Mouse (Mus musculus) CH12.LX (cell line): Measurements from ENCODE around the gene Mrpl38. TPM values are rescaled to one million over a fixed set of nuclear protein-coding genes. Genes with fewer than 3 reads are reported as not detected.

ENCODE experiments used
- DNase-seq: peaks from one replicate; pipeline ENCODE4 v3.0.0-alpha.2; 2013; ENCODE audit errors: extremely low read depth
- H3K27ac ChIP-seq: 2 replicates; pipeline ENCODE4 v1.5.1; 2012; ENCODE audit warnings: low read depth, mild to moderate bottlenecking, control low read depth, moderate library complexity; ENCODE audit not compliant: insufficient read depth
- H3K27me3 ChIP-seq: replicated peaks from 2 replicates; pipeline ENCODE3; 2012; ENCODE audit warnings: inconsistent platforms
- H3K36me3 ChIP-seq, 2 experiments: replicated peaks in 1 of 2; 2 replicates each; pipeline versions ENCODE3 to v1.6.1; 2012; ENCODE audit warnings: inconsistent platforms in 1 of 2, low read length in 1 of 2, mild to moderate bottlenecking in 1 of 2, mixed read lengths in 1 of 2, moderate library complexity in 1 of 2; ENCODE audit not compliant: control insufficient read depth in 1 of 2, insufficient read depth in 1 of 2
- H3K4me1 ChIP-seq, 2 experiments: 2 replicates each; pipeline ENCODE4 v1.6.1; 2012; ENCODE audit warnings: inconsistent platforms in 1 of 2, moderate library complexity in 1 of 2; ENCODE audit not compliant: insufficient read depth in 2 of 2, control insufficient read depth in 1 of 2
- H3K4me2 ChIP-seq: 2 replicates; pipeline ENCODE4 v1.6.1; 2012; ENCODE audit warnings: low read depth, mild to moderate bottlenecking, control low read depth; ENCODE audit not compliant: poor library complexity, insufficient read depth, severe bottlenecking
- H3K4me3 ChIP-seq, 3 experiments: fragments of 150-350 bp in 1 of 3; sonication (generic) in 1 of 3; replicated peaks in 1 of 3; 2 replicates each; pipeline versions ENCODE3 to v1.5.1; 2011 to 2012; ENCODE audit warnings: low read depth in 2 of 3, low read length in 2 of 3, mild to moderate bottlenecking in 2 of 3, moderate library complexity in 2 of 3, control low read depth in 1 of 3, improper control_type of control experiment in 1 of 3, inconsistent platforms in 1 of 3, mixed read lengths in 1 of 3; ENCODE audit not compliant: poor library complexity in 1 of 3
- H3K79me2 ChIP-seq: replicated peaks from 2 replicates; pipeline ENCODE4 v1.6.1; 2012; ENCODE audit warnings: mild to moderate bottlenecking, moderate library complexity; ENCODE audit not compliant: control insufficient read depth, poor library complexity, insufficient read depth, severe bottlenecking; ENCODE audit errors: extremely low read depth
- H3K9ac ChIP-seq: 2 replicates; pipeline ENCODE4 v1.6.1; 2012; ENCODE audit warnings: low read depth, mild to moderate bottlenecking, control low read depth, moderate library complexity; ENCODE audit not compliant: insufficient read depth
- H3K9me3 ChIP-seq: replicated peaks from 2 replicates; pipeline ENCODE3; 2012; ENCODE audit warnings: low read length, inconsistent platforms, mixed read lengths
- CHD1 ChIP-seq: IDR thresholded peaks from 2 replicates; pipeline ENCODE4 v1.6.1; 2012; ENCODE audit warnings: low read depth, low read length, improper control_type of control experiment, inconsistent platforms
- CHD2 ChIP-seq: IDR thresholded peaks from 2 replicates; pipeline ENCODE4 v1.6.1; 2011; ENCODE audit warnings: low read length, improper control_type of control experiment
- CTCF ChIP-seq, 2 experiments: IDR thresholded peaks in 1 of 2; conservative IDR thresholded peaks in 1 of 2; 2 replicates each; pipeline ENCODE4 v1.5.1; 2011 to 2012; ENCODE audit warnings: low read depth in 2 of 2, low read length in 2 of 2, improper control_type of control experiment in 1 of 2, inconsistent platforms in 1 of 2, mild to moderate bottlenecking in 1 of 2, moderate library complexity in 1 of 2
- ELF1 ChIP-seq: IDR thresholded peaks from 2 replicates; pipeline ENCODE4 v1.6.1; 2014; ENCODE audit warnings: low read depth, mild to moderate bottlenecking, inconsistent platforms, low read length, improper control_type of control experiment
- EP300 ChIP-seq: IDR thresholded peaks from 2 replicates; pipeline ENCODE4 v1.6.1; 2011; ENCODE audit warnings: low read length, improper control_type of control experiment
- ETS1 ChIP-seq: conservative IDR thresholded peaks from 2 replicates; pipeline ENCODE4 v1.6.1; 2012; ENCODE audit warnings: low read depth, mild to moderate bottlenecking, inconsistent platforms, low read length, improper control_type of control experiment, moderate library complexity
- HCFC1 ChIP-seq: IDR thresholded peaks from 2 replicates; pipeline ENCODE4 v1.6.1; 2012; ENCODE audit warnings: low read depth, mild to moderate bottlenecking, inconsistent platforms, low read length, improper control_type of control experiment
- IRF4 ChIP-seq: IDR thresholded peaks from 2 replicates; pipeline ENCODE4 v1.6.1; 2014; ENCODE audit warnings: low read depth, mild to moderate bottlenecking, inconsistent platforms, low read length, improper control_type of control experiment
- JUN ChIP-seq: IDR thresholded peaks from 2 replicates; pipeline ENCODE4 v1.6.1; 2011; ENCODE audit warnings: low read depth, mild to moderate bottlenecking, low read length, improper control_type of control experiment, moderate library complexity; ENCODE audit not compliant: insufficient read depth
- JUND ChIP-seq: conservative IDR thresholded peaks from 2 replicates; pipeline ENCODE4 v1.6.1; 2011; ENCODE audit warnings: low read depth, low read length, improper control_type of control experiment
- KAT2A ChIP-seq: IDR thresholded peaks from 2 replicates; pipeline ENCODE4 v1.6.1; 2012; ENCODE audit warnings: low read length, improper control_type of control experiment, inconsistent platforms; ENCODE audit not compliant: insufficient replicate concordance
- MAFK ChIP-seq: IDR thresholded peaks from 2 replicates; pipeline ENCODE4 v1.6.1; 2011; ENCODE audit warnings: low read length, improper control_type of control experiment; ENCODE audit not compliant: insufficient replicate concordance
- MAX ChIP-seq: IDR thresholded peaks from 2 replicates; pipeline ENCODE4 v1.6.1; 2011; ENCODE audit warnings: low read length, improper control_type of control experiment
- MAZ ChIP-seq: IDR thresholded peaks from 2 replicates; pipeline ENCODE4 v1.6.1; 2012; ENCODE audit warnings: low read depth, mild to moderate bottlenecking, inconsistent platforms, low read length, improper control_type of control experiment, moderate library complexity
- MEF2A ChIP-seq: IDR thresholded peaks from 2 replicates; pipeline ENCODE4 v1.6.1; 2014; ENCODE audit warnings: low read depth, mild to moderate bottlenecking, inconsistent platforms, low read length, improper control_type of control experiment, borderline replicate concordance
- MXI1 ChIP-seq: IDR thresholded peaks from 2 replicates; pipeline ENCODE4 v1.6.1; 2011; ENCODE audit warnings: mild to moderate bottlenecking, low read depth, low read length, improper control_type of control experiment
- MYC ChIP-seq: IDR thresholded peaks from 2 replicates; pipeline ENCODE4 v1.6.1; 2011; ENCODE audit warnings: low read depth, mild to moderate bottlenecking, improper control_type of control experiment, low read length
- POLR2A ChIP-seq: IDR thresholded peaks from 2 replicates; pipeline ENCODE4 v1.6.1; 2011; ENCODE audit warnings: low read depth, mild to moderate bottlenecking, improper control_type of control experiment, low read length
- SIN3A ChIP-seq: IDR thresholded peaks from 2 replicates; pipeline ENCODE4 v1.6.1; 2012; ENCODE audit warnings: low read length, improper control_type of control experiment, inconsistent platforms
- TBP ChIP-seq: conservative IDR thresholded peaks from 2 replicates; pipeline ENCODE4 v1.6.1; 2011; ENCODE audit warnings: low read depth, low read length, improper control_type of control experiment
- UBTF ChIP-seq: IDR thresholded peaks from 2 replicates; pipeline ENCODE4 v1.6.1; 2012; ENCODE audit warnings: low read depth, mild to moderate bottlenecking, inconsistent platforms, low read length, improper control_type of control experiment, moderate library complexity
- USF1 ChIP-seq: IDR thresholded peaks from 2 replicates; pipeline ENCODE4 v1.6.1; 2014; ENCODE audit warnings: low read depth, mild to moderate bottlenecking, inconsistent platforms, low read length, improper control_type of control experiment
- USF2 ChIP-seq: conservative IDR thresholded peaks from 2 replicates; pipeline ENCODE4 v1.6.1; 2011; ENCODE audit warnings: low read depth, low read length, improper control_type of control experiment
- ZC3H11A ChIP-seq: IDR thresholded peaks from 2 replicates; pipeline ENCODE4 v1.6.1; 2012; ENCODE audit warnings: low read depth, mild to moderate bottlenecking, inconsistent platforms, low read length, improper control_type of control experiment
- ZMIZ1 ChIP-seq: IDR thresholded peaks from 2 replicates; pipeline ENCODE4 v1.6.1; 2012; ENCODE audit warnings: low read depth, mild to moderate bottlenecking, inconsistent platforms, low read length, improper control_type of control experiment
- dilution Hi-C: fragments of 300-500 bp; cut with MboI; formaldehyde crosslinking; loops from 2 replicates; pipeline ENCODE4 v1.14.3; 2020; ENCODE audit warnings: low sequenced_read_pairs; ENCODE audit not compliant: extremely low pct_unique_long_range_greater_than_20kb, extremely low pct_ligation_motif_present
- in situ Hi-C: fragments of 300-500 bp; cut with MboI; formaldehyde crosslinking; loops from 3 replicates; pipeline ENCODE4 v1.14.3; 2019; ENCODE audit warnings: low sequenced_read_pairs, low pct_ligation_motif_present, low pct_unique_long_range_greater_than_20kb, mixed read lengths
- polyA plus RNA-seq: library from polyadenylated mRNA; unstranded; fragments of >175 nt; gene quantifications from 2 replicates; pipeline ENCODE4 v1.2.1, GENCODE M21; 2012; ENCODE audit warnings: low read depth; ENCODE audit not compliant: insufficient read length
- total RNA-seq, 2 experiments: library from RNA; depleted of rRNA; stranded (reverse); fragments of 300-350 nt in 1 of 2; fragments of >200 nt in 1 of 2; gene quantifications; 2 replicates each; pipeline ENCODE4 v1.2.3; 2012 to 2014

Mrpl38 gene
- total and polyA plus RNA-seq, 3 experiments, result 109 to 188 (median 157) TPM

DNA sequence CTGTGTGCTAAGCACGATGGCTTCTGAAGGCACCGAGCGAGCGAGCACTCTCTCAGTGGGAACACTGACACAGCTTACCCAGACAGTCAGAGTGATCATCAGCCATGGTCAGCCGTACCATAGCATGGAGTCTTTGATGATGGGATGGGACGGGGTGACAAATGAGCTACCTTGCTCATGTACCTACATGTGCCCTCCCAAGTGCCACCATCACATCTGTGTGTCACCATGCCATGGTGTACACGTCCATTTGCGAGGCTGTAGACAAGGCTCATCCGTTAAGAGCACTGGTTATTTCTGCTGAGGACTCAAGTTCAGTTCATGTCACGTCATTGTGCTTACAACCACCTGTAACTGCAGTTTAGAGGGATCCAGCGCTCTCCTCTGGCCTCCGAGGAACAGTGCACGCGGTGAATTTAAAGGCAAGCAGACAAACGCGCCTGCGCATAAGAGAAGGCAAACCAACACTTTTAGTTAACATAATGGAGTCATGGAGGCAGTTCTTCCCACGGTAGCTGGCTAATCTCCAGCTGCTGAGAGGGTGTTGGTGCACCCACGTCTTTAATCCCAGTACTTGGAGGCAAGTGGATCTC lies 27.0 kb downstream of the Mrpl38 start:
- Histone ChIP-seq H3K4me1 (peaks cover 11 to 12% of the 10 kb centered on the region in 2 experiments), H3K27me3 (no peaks in the 10 kb centered on the region), H3K9ac (no peak overlapping the region), H3K4me2 (no peak overlapping the region), H3K79me2 (no peaks in the 10 kb centered on the region), H3K9me3 (peaks cover 12% of the 10 kb centered on the region), H3K4me3 (no peak overlapping the region), H3K27ac (no peak overlapping the region), H3K36me3 (no peaks in the 10 kb centered on the region)
- dilution Hi-C loops, result no loop called here
- in situ Hi-C loops, result no loop called here
- TF ChIP-seq USF2 (no peak), CTCF (conservative IDR thresholded peaks at IDR 0.05 in 1 of 2, IDR thresholded peaks at IDR 0.05 in 1 of 2; ENCODE audit: low read depth in 2 of 2, low read length in 2 of 2) (no peak), JUND (no peak), ELF1 (no peak), HCFC1 (no peak), UBTF (no peak), MEF2A (no peak), MAZ (no peak), IRF4 (no peak), MXI1 (no peak), SIN3A (no peak), ETS1 (no peak)
- DNase-seq, result no peak

DNA sequence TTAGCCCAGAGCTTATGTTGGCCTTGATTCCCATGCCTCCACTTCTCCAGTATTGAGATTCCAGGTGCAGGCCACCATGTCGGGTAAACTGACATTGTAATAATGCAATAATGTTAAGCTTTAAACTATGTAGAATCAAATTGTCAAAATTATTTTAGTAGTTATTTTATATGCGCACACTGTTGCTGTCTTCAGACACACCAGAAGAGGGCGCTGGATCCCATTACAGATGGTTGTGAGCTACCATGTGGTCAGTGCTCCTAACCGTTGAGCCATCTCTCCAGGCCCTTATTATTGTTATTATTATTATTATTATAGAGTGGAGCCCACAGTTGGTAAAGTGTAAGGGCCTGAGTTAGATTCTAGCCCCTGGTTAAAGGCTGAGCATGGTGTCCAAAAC lies 27.6 kb downstream of the Mrpl38 start:
- Histone ChIP-seq H3K9me3 (peaks cover 12% of the 10 kb centered on the region), H3K4me3 (no peak overlapping the region), H3K4me2 (no peak overlapping the region), H3K4me1 (peaks cover 12 to 13% of the 10 kb centered on the region in 2 experiments), H3K79me2 (no peaks in the 10 kb centered on the region), H3K27me3 (no peaks in the 10 kb centered on the region), H3K27ac (no peak overlapping the region), H3K36me3 (no peaks in the 10 kb centered on the region), H3K9ac (no peak overlapping the region)
- DNase-seq, result no peak
- dilution Hi-C loops, result no loop called here
- in situ Hi-C loops, result no loop called here
- TF ChIP-seq HCFC1, result no peak
- TF ChIP-seq CTCF (conservative IDR thresholded peaks at IDR 0.05 in 1 of 2, IDR thresholded peaks at IDR 0.05 in 1 of 2; ENCODE audit: low read depth in 2 of 2, low read length in 2 of 2), result peak in 1 of 2 experiments; percentile 22; a peak in 1 of 4 replicates
- no peak for TF ChIP-seq MAX

DNA sequence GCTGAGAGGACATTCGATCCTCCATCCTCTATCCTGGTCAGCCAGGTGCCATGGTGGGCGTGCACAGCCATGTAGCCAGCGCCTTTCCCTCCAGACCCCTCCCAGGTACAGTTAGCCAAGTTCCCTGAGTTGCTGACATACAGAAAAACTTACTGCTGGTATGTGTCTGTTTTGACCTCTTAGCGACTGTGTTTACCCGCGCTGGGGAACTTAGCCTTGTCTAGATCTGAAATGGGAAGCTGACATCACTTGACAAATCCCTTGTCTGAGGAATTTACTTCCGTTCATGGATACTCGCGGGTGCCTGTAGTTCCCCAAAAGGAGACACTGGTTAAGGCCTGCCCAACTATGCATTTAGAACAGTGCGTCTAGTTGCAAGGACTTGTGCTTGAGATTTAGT lies 28.1 kb downstream of the Mrpl38 start:
- in situ Hi-C loops, result no loop called here
- Histone ChIP-seq H3K4me3 (no peak overlapping the region), H3K9ac (no peak overlapping the region), H3K27ac (no peak overlapping the region), H3K9me3 (peaks cover 12% of the 10 kb centered on the region), H3K27me3 (no peaks in the 10 kb centered on the region), H3K4me1 (peaks cover 12 to 13% of the 10 kb centered on the region in 2 experiments), H3K4me2 (no peak overlapping the region), H3K79me2 (no peaks in the 10 kb centered on the region), H3K36me3 (no peaks in the 10 kb centered on the region)
- no peak for TF ChIP-seq KAT2A
- no peak for TF ChIP-seq SIN3A
- no peak for TF ChIP-seq MAX
- TF ChIP-seq CHD1, result no peak
- no peak for TF ChIP-seq POLR2A
- no peak for TF ChIP-seq ETS1
- TF ChIP-seq ZMIZ1, result no peak
- no peak for TF ChIP-seq JUN
- no peak for TF ChIP-seq CTCF (conservative IDR thresholded peaks at IDR 0.05 in 1 of 2, IDR thresholded peaks at IDR 0.05 in 1 of 2; ENCODE audit: low read depth in 2 of 2, low read length in 2 of 2)
- TF ChIP-seq MXI1, result no peak
- no peak for TF ChIP-seq ZC3H11A
- no peak for TF ChIP-seq MAFK
- no peak for TF ChIP-seq EP300
- no peak for TF ChIP-seq IRF4
- no peak for TF ChIP-seq MYC
- no peak for TF ChIP-seq CHD2
- TF ChIP-seq USF2, result no peak
- TF ChIP-seq USF1, result no peak
- no peak for TF ChIP-seq TBP
- dilution Hi-C loops, result no loop called here
- no peak for DNase-seq
